Mouse (Mus musculus): ENCODE measurements around the gene Ppif. TPM values are rescaled to one million over a fixed set of nuclear protein-coding genes. Genes with fewer than 3 reads are reported as not detected.

The Ppif gene
- 45.7 and 50.9 TPM in 2 replicates for polyA plus RNA-seq (2015; fragmentation: Nextera tagmentation; extraction: Ambion mirVana)

DNA sequence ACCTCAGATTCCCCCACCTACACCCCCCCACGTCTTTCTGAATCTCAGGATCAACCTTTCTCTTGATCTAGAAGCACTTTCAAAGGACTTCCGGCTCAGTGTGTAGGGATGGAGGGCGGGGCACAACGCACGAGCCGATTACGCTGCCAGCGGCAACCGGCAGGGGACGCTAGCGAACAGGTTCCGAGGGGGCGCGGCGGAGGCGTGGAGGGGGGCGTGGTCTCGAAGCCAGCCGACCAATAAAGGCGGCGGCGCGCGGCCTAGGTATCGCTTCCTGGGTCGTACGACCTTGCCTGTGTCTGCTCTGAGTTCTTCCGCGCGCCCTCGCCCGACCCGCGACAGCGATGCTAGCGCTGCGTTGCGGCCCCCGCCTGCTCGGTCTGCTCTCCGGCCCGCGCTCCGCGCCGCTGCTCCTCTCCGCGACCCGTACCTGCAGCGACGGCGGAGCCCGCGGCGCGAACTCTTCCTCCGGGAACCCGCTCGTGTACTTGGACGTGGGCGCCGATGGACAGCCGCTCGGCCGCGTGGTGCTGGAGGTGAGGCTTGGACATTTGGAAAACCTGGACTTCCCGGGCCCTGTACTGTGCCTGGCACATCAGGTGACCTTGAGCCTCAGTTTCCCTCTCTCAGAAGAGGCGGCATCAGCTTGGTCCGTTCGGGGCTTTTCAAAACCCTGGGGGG lies at the start of gene Ppif:
Gene Ppif, plus strand, starts transcription at position 267 of the 681 bp plus-strand sequence.

Other genes starting within 250 kb of the Ppif start
- 9.8 and 9.9 TPM in 2 replicates for gene Zmiz1, start 235.0 kb upstream of the Ppif start, polyA plus RNA-seq (2015; fragmentation: Nextera tagmentation; extraction: Ambion mirVana)
- gene Zcchc24, start 74.9 kb downstream of the Ppif start, polyA plus RNA-seq (2015; fragmentation: Nextera tagmentation; extraction: Ambion mirVana) = 33.4 and 36.6 TPM in 2 replicates
- gene Anxa11, start 148.0 kb downstream of the Ppif start, polyA plus RNA-seq (2015; fragmentation: Nextera tagmentation; extraction: Ambion mirVana) = 85.0 and 87.0 TPM in 2 replicates
- gene Plac9a, start 208.9 kb downstream of the Ppif start, polyA plus RNA-seq (2015; fragmentation: Nextera tagmentation; extraction: Ambion mirVana) = 2.8 and 3.4 TPM in 2 replicates
- 1.3 and 1.6 TPM in 2 replicates for gene Tmem254a, start 233.5 kb downstream of the Ppif start, polyA plus RNA-seq (2015; fragmentation: Nextera tagmentation; extraction: Ambion mirVana)
- 0.15 TPM in 1 of 2 replicates, not detected in the other for gene Cphx1, start 244.2 kb downstream of the Ppif start, polyA plus RNA-seq (2015; fragmentation: Nextera tagmentation; extraction: Ambion mirVana)

Data from skeletal muscle tissue, postnatal 0 days (tissue).